Mouse (Mus musculus) adrenal gland, postnatal 4 days (tissue): ENCODE data around the gene Fgb. TPM values are rescaled to one million over a fixed set of nuclear protein-coding genes. Genes with fewer than 3 reads are reported as not detected.

Source experiments
- DNase-seq, 2 experiments: peaks; one replicate each; pipeline ENCODE4 v3.0.0; 2021 to 2022; ENCODE audit warnings: low spot score in 2 of 2, mixed read lengths in 2 of 2
- long read RNA-seq, 2 experiments: library from polyadenylated mRNA; stranded (forward); transcript quantifications; one replicate each; pipeline ENCODE4 v2.0.0; 2021
- total RNA-seq, 2 experiments: library from RNA; stranded (reverse); gene quantifications; 2 replicates each; pipeline ENCODE4 v1.2.3; 2021

Gene Fgb
- total RNA-seq: 100 to 1,000 TPM in 1 of 2 experiments, 1 to 10 TPM in 1; 4.0 to 144 TPM
- long read RNA-seq, experiment 1, transcript Fgb-201 (8 exons, 3,810 nt): major isoform, 342 of 375 reads
- long read RNA-seq, experiment 1, partial matches to known transcripts: 28 of 375 reads
- long read RNA-seq, experiment 1, other reads (novel, unspliced or antisense): 5 of 375 reads
- long read RNA-seq, experiment 2, partial matches to known transcripts: 0 of 3 reads
- long read RNA-seq, experiment 2, other reads (novel, unspliced or antisense): 0 of 3 reads

GRCm38 (mm10) chr3:83049680-83050079 lies at the start of gene Fgb:
Fgb (minus strand) TSS chr3:83049863.
- DNase-seq: no peak

GRCm38 (mm10) chr3:83099139-83099538 lies 49.5 kb upstream of the Fgb start:
- no peak for DNase-seq

- DNase-seq: no peak
These were observed 48.9 kb upstream of the Fgb start for GRCm38 (mm10) chr3:83098546-83099034.

GRCm38 (mm10) chr3:83097586-83097985 lies 47.9 kb upstream of the Fgb start:
- DNase-seq: no peak

GRCm38 (mm10) chr3:83080567-83081055 lies 30.9 kb upstream of the Fgb start:
- DNase-seq: peak in 1 of 2 experiments; percentile 25

GRCm38 (mm10) chr3:83076563-83076962 lies 26.9 kb upstream of the Fgb start:
- DNase-seq: no peak

GRCm38 (mm10) chr3:83070231-83070630 lies 20.6 kb upstream of the Fgb start:
- DNase-seq: no peak

GRCm38 (mm10) chr3:83068869-83069268 lies 19.2 kb upstream of the Fgb start:
- DNase-seq: no peak

- no peak for DNase-seq
These were observed 18.3 kb upstream of the Fgb start for GRCm38 (mm10) chr3:83067920-83068319.

- DNase-seq: no peak
These were observed 7.4 kb upstream of the Fgb start for GRCm38 (mm10) chr3:83057046-83057445.

GRCm38 (mm10) chr3:83055281-83056038 lies 5.8 kb upstream of the Fgb start, which contains the start of gene Plrg1:
Plrg1 (plus strand) TSS chr3:83055522.
- DNase-seq: peak; percentile 96 to 99

- no peak for DNase-seq
These were observed 5.1 kb upstream of the Fgb start for GRCm38 (mm10) chr3:83054759-83055158.

GRCm38 (mm10) chr3:83053758-83054157 lies 4.1 kb upstream of the Fgb start:
- no peak for DNase-seq

GRCm38 (mm10) chr3:83053126-83053525 lies 3.5 kb upstream of the Fgb start:
- DNase-seq: no peak

- no peak for DNase-seq
These were observed 2.4 kb upstream of the Fgb start for GRCm38 (mm10) chr3:83052102-83052501.

GRCm38 (mm10) chr3:83050661-83051060 lies 998 bp upstream of the Fgb start:
- DNase-seq: no peak

- DNase-seq: no peak
These were observed 3.0 kb downstream of the Fgb start for GRCm38 (mm10) chr3:83046649-83047048.

- DNase-seq: no peak
These were observed 7.2 kb downstream of the Fgb start for GRCm38 (mm10) chr3:83042451-83042850.

- DNase-seq: no peak
These were observed 10.0 kb downstream of the Fgb start for GRCm38 (mm10) chr3:83039666-83040065.

- no peak for DNase-seq
These were observed 10.8 kb downstream of the Fgb start for GRCm38 (mm10) chr3:83038865-83039264.

- no peak for DNase-seq
These were observed 15.9 kb downstream of the Fgb start for GRCm38 (mm10) chr3:83033801-83034200.

GRCm38 (mm10) chr3:83032746-83033308 lies 16.8 kb downstream of the Fgb start:
- no peak for DNase-seq
